Mouse (Mus musculus) mature B cell (primary cell): ENCODE measurements around the gene Srgn.
"Not testable (repeated sequence)": the region's sequence is repeated elsewhere in the genome, so short reads cannot be mapped to it uniquely, and the experiment has no call there.

Experiments
- in situ Hi-C: fragments of 300-500 bp; cut with MboI; formaldehyde crosslinking; loops from 2 replicates; pipeline ENCODE4 v1.14.3; 2019

Srgn gene

DNA sequence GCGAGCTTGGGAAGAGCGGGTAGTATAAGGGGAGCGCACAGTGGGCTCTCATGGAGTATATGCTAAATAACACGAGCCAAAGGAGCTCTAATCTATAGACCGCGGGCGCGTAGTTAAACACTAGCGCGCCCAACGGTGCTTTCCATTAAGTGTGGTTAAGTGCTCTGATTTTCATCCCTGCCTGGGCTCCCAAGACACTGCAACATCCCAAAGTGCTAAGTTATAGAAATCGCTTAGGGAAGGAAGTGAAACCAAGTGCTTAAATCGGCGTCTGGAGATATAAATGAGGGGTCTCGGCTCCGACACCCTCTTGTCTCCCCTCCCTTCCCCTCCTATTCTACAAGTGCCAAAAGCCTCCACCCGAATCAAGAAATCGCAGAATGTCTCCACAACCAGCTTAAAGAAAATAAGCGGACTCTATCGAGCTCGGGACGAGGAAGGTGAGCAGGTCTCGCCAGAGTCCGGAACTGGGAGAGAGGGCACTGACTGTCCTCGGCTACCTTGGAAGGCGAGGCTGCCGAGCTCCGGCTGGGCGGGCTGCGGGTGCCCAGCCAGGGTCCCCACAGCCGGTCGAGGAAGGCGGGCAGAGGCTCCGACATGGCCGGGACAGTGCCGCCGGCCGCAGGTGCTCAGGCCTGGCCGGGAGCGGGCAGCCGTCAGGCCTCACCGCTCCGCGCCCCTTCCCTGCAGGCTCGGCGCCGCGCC, 41.2 kb downstream of the Srgn start:
- in situ Hi-C loops: no loop called here

DNA sequence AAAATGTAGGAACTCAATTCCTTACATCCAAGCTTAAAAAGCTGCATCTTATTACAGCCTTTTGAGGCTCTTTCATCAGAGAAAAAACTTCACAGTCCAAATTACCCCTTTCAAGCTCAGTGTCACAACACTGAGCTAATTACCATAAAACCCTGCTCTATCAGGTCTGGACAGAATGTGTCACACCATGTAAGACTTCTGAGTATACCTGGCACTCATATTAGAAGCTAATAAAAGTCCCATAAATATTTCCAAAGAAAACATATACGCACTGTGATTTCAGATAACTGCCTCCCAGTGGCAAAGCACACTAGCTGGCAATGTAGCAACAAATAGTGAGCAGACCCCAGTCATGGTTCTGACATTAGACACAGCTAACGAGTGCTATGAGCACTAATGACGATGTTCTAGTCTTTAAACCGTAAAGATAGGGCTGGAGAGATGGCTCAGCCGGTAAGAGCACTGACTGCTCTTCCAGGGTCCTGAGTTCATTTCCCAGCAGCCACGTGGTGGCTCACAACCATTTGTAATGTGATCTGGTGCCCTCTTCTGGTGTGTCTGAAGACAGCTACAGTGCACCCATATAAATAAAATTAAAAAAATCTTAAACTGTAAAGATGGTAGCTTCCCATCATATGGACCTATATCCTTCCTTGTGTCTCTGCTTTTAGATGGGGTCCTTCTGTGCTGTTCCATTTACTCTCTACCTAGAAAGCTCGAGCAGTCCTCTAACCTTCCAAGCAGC, 46.0 kb downstream of the Srgn start:
- in situ Hi-C loops: no loop called here

- in situ Hi-C loops: no loop called here
These were observed 50.3 kb downstream of the Srgn start for GRCm38 (mm10) chr10:62476980-62477379.

DNA sequence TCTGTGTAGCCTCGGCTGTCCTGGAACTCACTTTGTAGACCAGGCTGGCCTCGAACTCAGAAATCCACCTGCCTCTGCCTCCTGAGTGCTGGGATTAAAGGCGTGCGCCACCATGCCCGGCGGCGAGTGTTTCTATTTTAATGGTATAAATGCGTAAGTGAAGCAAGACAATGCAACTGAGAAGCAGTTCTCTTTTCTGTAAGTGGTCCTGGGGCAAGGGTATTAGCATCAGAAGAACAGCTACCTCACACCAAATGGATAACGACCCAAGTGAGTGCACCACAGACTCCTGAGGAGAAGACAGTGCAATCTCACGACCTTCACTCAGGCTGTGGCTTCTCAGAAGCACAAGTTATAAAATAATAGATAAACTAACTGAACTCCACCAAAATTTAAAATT, 52.3 kb downstream of the Srgn start:
- in situ Hi-C loops: no loop called here

DNA sequence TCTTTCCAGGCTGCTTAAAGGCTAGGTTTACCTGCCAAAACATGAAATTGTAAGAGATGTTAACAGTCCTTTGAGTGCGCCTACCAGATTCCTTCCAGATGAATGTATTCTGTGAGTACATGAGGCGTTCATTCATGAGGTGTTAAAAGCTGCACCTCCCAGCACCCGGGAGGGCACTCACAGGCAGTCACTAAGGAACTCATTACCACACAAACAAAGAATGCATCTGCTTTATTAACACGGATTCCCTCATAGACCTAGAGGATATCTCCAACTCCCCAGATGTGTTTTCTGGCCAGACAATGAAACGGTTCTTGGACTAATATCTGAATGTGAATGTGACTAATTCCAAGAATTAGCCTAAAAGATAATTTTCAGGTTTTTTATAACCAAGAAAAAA, 56.1 kb downstream of the Srgn start:
- in situ Hi-C loops: no loop called here

- in situ Hi-C loops: no loop called here
These were observed 57.5 kb downstream of the Srgn start for GRCm38 (mm10) chr10:62469736-62470135.

GRCm38 (mm10) chr10:62461321-62461720, 65.9 kb downstream of the Srgn start:
- in situ Hi-C loops: no loop called here

DNA sequence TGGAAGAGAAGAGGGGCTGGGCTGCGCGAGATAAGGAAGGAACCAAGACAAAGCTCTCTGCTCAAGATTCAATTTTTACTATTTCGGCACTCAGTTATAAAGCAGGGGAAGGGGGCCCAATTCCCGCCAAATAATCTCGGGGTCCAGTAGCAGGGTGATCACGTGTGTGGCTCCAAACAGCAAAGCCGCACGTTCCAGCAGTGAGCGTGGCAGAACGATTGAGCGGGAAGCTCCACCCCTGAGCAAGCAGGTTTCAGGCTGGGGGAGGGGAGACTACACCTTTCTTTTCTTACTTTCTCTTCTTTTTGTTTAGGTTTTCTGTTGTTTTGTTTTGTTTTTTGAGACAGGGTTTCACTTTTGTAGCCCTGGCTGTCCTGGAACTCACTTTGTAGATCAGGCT, 75.2 kb downstream of the Srgn start:
- in situ Hi-C loops: not testable (repeated sequence)

- in situ Hi-C loops: no loop called here
These were observed 77.0 kb downstream of the Srgn start for GRCm38 (mm10) chr10:62450280-62450640.

DNA sequence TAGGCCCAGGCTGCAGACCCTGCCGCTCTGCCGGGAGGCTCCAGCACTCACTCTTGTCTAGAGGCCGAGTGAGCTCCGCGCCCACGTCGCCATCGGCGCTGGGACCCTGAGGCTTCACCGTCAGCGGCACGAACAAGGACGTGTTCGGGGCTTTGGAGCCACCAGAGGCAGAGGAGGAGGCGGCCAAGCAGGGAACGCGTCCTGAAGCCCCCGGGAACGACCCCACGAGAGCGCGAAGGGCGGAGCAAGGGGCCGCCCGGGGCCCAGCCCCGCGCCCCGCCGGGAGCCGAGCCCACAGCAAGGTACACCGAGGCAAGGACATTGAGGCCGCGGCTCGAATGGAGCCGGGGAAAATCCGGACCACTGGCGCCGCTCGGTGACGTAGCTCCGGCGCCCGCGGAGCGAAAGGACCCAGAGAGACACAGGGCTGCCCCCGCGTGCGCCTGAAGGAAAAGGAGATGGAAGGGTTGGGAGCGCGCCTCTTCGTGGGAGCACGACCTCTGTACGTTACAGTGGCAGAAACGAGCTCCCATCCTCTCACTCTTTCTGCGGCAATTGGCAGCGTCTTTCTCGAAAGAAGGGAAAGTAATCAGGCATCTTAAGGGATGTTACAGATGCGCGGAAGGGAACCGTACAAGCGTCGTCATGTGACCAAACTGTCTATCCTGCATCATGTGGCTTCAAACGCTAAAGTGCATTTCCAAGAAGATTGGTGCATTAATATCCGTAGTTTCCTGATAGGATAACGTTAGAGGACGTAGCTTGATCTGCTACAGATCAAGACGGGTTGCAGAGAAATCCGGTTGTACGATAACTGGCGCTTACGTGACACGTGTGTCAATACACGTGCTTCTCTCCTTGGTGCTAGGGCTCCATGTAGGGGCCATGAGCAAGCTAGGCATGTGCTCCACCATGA, 77.6 kb downstream of the Srgn start, which contains the start of the genes 4930507D05Rik and Supv3l1:
Gene 4930507D05Rik, plus strand, starts transcription at position 126 of the 916 bp plus-strand sequence.
Gene Supv3l1, minus strand, starts transcription at position 375 of the 916 bp plus-strand sequence.
- in situ Hi-C loops: no loop called here
